Mouse (Mus musculus): Measurements from ENCODE around the gene Rnf214. TPM values are rescaled to one million over a fixed set of nuclear protein-coding genes. Genes with fewer than 3 reads are reported as not detected.
"Not testable (repeated sequence)": the region's sequence is repeated elsewhere in the genome, so short reads cannot be mapped to it uniquely, and the experiment has no call there.

Rnf214 gene
- polyA plus RNA-seq, 1 experiment from 2014 or later = 40.6 TPM

GRCm38 (mm10) chr9:45846891-45847460, 59.7 kb downstream of the Rnf214 start:
- Histone ChIP-seq H3K9me3 (no peaks in the 10 kb centered on the region), H3K27me3 (replicated peaks) (no peaks in the 10 kb centered on the region), H3K27ac (no peak overlapping the region; the same call in 1 of the 2 replicates), H3K4me1 (peaks cover 43% of the 10 kb centered on the region), H3K36me3 (no peaks in the 10 kb centered on the region), H3K4me3 (replicated peaks) (no peak overlapping the region), H3K4me2 (no peak overlapping the region), H3K9ac (no peak overlapping the region)
- WGBS = 83% methylated on average over 5 of the region's 5 CpGs
- ATAC-seq (ENCODE audit: insufficient read depth, low FRiP score, low read depth) = no peak

- not testable (repeated sequence) for H3K9ac ChIP-seq; H3K9me3 ChIP-seq; H3K27me3 ChIP-seq (replicated peaks); H3K27ac ChIP-seq; H3K4me2 ChIP-seq; ATAC-seq (ENCODE audit: insufficient read depth, low FRiP score, low read depth); H3K4me3 ChIP-seq (replicated peaks); H3K36me3 ChIP-seq
- H3K4me1 ChIP-seq = peaks cover 44% of the 10 kb centered on the region
- 67% methylated on average over 2 of the region's 2 CpGs for WGBS
These were observed 60.5 kb downstream of the Rnf214 start for GRCm38 (mm10) chr9:45846176-45846575.

- Histone ChIP-seq H3K9me3 (no peaks in the 10 kb centered on the region), H3K36me3 (no peaks in the 10 kb centered on the region), H3K9ac (no peak overlapping the region), H3K27me3 (replicated peaks) (no peaks in the 10 kb centered on the region), H3K4me2 (no peak overlapping the region), H3K4me1 (peaks cover 44% of the 10 kb centered on the region), H3K4me3 (replicated peaks) (no peak overlapping the region), H3K27ac (no peak overlapping the region)
- 84% methylated on average over 3 of the region's 3 CpGs for WGBS
- no peak for ATAC-seq (ENCODE audit: insufficient read depth, low FRiP score, low read depth)
These were observed 61.2 kb downstream of the Rnf214 start for GRCm38 (mm10) chr9:45845541-45845940.

GRCm38 (mm10) chr9:45843780-45844179, 62.9 kb downstream of the Rnf214 start:
- H3K9ac ChIP-seq = no peak overlapping the region
- H3K9me3 ChIP-seq = no peaks in the 10 kb centered on the region
- no peak overlapping the region for H3K4me2 ChIP-seq
- H3K36me3 ChIP-seq = no peaks in the 10 kb centered on the region
- peaks cover 40% of the 10 kb centered on the region for H3K4me1 ChIP-seq
- WGBS = 86% methylated on average over 1 of the region's 1 CpGs
- H3K4me3 ChIP-seq (replicated peaks) = no peak overlapping the region
- H3K27me3 ChIP-seq (replicated peaks) = no peaks in the 10 kb centered on the region
- ATAC-seq (ENCODE audit: insufficient read depth, low FRiP score, low read depth) = no peak
- no peak overlapping the region for H3K27ac ChIP-seq

GRCm38 (mm10) chr9:45843007-45843406, 63.7 kb downstream of the Rnf214 start:
- ATAC-seq (ENCODE audit: insufficient read depth, low FRiP score, low read depth) = no peak
- Histone ChIP-seq H3K4me3 (replicated peaks) (no peak overlapping the region), H3K36me3 (no peaks in the 10 kb centered on the region), H3K4me1 (peaks cover 36% of the 10 kb centered on the region), H3K27me3 (replicated peaks) (no peaks in the 10 kb centered on the region), H3K4me2 (no peak overlapping the region), H3K27ac (no peak overlapping the region), H3K9me3 (no peaks in the 10 kb centered on the region), H3K9ac (no peak overlapping the region)
- 71% methylated on average over 5 of the region's 5 CpGs for WGBS

- H3K4me2 ChIP-seq = peak overlapping the region; percentile 95; the same call in 1 of the 2 replicates
- H3K27ac ChIP-seq = no peak overlapping the region
- no peak overlapping the region for H3K9ac ChIP-seq
- H3K9me3 ChIP-seq = no peaks in the 10 kb centered on the region
- H3K4me3 ChIP-seq (replicated peaks) = no peak overlapping the region
- H3K27me3 ChIP-seq (replicated peaks) = no peaks in the 10 kb centered on the region
- 65% methylated on average over 6 of the region's 6 CpGs for WGBS
- no peak for ATAC-seq (ENCODE audit: insufficient read depth, low FRiP score, low read depth)
- peaks cover 29% of the 10 kb centered on the region for H3K4me1 ChIP-seq
- no peaks in the 10 kb centered on the region for H3K36me3 ChIP-seq
These were observed 65.3 kb downstream of the Rnf214 start for GRCm38 (mm10) chr9:45841458-45841857.

DNA sequence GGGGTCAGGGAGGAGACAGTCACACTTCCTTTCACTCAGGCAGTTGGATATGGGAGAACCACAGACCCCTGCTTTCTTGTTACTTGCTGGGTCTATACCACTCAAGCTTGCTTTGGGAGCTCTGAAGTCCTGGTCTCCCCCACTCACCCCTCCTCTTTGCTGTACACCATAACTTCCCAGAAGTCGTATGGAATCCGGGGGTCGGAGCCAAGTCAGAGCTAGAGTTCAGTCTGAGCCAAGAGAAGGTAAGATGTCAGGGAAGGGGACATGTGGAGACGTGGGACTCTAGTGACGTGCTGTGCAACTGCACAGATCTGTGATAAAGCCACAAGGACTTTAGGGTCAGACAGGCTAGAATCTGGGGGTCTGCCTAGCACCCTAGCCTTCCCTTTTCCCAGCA, 66.4 kb downstream of the Rnf214 start:
- Histone ChIP-seq H3K4me1 (peaks cover 29% of the 10 kb centered on the region), H3K9me3 (no peaks in the 10 kb centered on the region), H3K36me3 (no peaks in the 10 kb centered on the region), H3K4me2 (peak overlapping the region; percentile 95), H3K27me3 (replicated peaks) (no peaks in the 10 kb centered on the region), H3K4me3 (replicated peaks) (peak overlapping the region; percentile 84), H3K9ac (no peak overlapping the region; the same call in 1 of the 2 replicates), H3K27ac (no peak overlapping the region)
- WGBS = 51% methylated on average over 5 of the region's 5 CpGs
- no peak for ATAC-seq (ENCODE audit: insufficient read depth, low FRiP score, low read depth)

- H3K9ac ChIP-seq = no peak overlapping the region; the same call in 1 of the 2 replicates
- H3K9me3 ChIP-seq = no peaks in the 10 kb centered on the region
- no peak overlapping the region for H3K27ac ChIP-seq
- ATAC-seq (ENCODE audit: insufficient read depth, low FRiP score, low read depth) = no peak
- H3K36me3 ChIP-seq = no peaks in the 10 kb centered on the region
- 60% methylated on average over 7 of the region's 7 CpGs for WGBS
- H3K4me3 ChIP-seq (replicated peaks) = peak overlapping the region; percentile 84
- peaks cover 29% of the 10 kb centered on the region for H3K4me1 ChIP-seq
- no peaks in the 10 kb centered on the region for H3K27me3 ChIP-seq (replicated peaks)
- peak overlapping the region; percentile 95 for H3K4me2 ChIP-seq
These were observed 66.8 kb downstream of the Rnf214 start for GRCm38 (mm10) chr9:45839982-45840300.

GRCm38 (mm10) chr9:45839139-45839981, 67.4 kb downstream of the Rnf214 start:
- 7% methylated on average over 17 of the region's 17 CpGs for WGBS
- Histone ChIP-seq H3K36me3 (no peaks in the 10 kb centered on the region), H3K4me3 (replicated peaks) (peak overlapping the region; percentile 84), H3K9me3 (no peaks in the 10 kb centered on the region), H3K27ac (peak overlapping the region; percentile 51), H3K4me1 (peaks cover 29% of the 10 kb centered on the region), H3K9ac (peak overlapping the region; percentile 87), H3K27me3 (replicated peaks) (no peaks in the 10 kb centered on the region), H3K4me2 (peak overlapping the region; percentile 95)
- ATAC-seq (ENCODE audit: insufficient read depth, low FRiP score, low read depth) = peak; percentile 32; the same call in 1 of the 2 replicates

DNA sequence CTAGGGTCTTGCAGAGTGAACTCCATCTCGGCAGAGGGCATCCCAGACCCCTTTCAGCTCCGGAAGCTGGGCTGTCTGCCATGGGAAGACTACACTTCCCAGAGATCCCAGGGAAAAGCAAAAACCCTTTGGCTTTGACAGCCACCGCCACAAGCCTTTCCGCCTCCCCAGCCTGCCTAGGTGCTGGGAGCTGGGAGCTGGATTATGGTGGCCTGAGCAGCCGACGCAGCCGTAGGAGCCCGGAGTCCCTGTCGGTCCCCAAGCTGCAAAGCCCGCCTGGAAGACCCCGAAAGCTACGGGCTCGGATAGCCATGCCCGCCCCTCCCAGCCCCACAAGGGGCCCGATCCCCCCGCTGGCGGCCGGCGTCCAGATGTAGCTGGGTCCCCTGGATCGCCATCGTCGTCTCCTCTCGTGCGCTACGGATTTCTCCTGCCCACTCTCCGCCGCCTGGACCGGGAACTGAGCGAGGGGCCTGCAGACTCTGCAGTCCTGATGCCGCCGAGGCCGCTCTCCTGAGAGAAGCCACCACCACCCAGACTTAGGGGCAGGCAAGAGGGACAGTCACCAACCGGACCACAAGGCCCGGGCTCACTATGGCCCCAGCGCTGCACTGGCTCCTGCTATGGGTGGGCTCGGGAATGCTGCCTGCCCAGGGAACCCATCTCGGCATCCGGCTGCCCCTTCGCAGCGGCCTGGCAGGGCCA, 68.1 kb downstream of the Rnf214 start, which contains the start of gene Bace1:
Gene Bace1 (plus strand): TSS at position 147 of the 705 bp plus-strand sequence.
- H3K9ac ChIP-seq = peak within 1 kb of the TSS; percentile 87
- no peaks in the 10 kb centered on the region for H3K9me3 ChIP-seq
- under 1% methylated on average over 40 of the region's 40 CpGs for WGBS
- ATAC-seq (ENCODE audit: insufficient read depth, low FRiP score, low read depth) = peak; percentile 65
- peaks cover 29% of the 10 kb centered on the region for H3K4me1 ChIP-seq
- H3K27ac ChIP-seq = peak within 1 kb of the TSS; percentile 51
- peak within 1 kb of the TSS; percentile 95 for H3K4me2 ChIP-seq
- no peaks in the 10 kb centered on the region for H3K27me3 ChIP-seq (replicated peaks)
- H3K4me3 ChIP-seq (replicated peaks) = peak within 1 kb of the TSS; percentile 84
- H3K36me3 ChIP-seq = no peaks in the 10 kb centered on the region

DNA sequence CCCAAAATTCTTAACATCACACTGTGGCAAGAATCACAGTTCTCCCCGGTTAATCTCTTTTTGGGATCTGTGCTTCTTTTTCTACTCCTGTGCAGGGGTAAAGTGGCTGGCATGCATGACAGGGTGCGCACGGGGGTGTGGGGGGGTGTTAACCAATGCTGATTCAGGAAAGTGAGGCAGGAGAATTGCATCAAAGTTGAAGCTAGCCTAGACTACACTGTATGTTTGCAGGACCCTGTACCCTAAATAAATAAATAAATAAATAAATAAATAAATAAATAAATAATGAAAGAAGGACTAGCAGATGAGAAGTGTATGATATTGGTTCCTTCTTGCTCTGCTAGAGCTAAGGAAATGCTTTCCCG, 68.7 kb downstream of the Rnf214 start:
- 0 out of 2 replicates have a peak overlapping the region, but pooled peaks have one; percentile 51 for H3K27ac ChIP-seq
- H3K4me2 ChIP-seq = peak overlapping the region; percentile 95
- ATAC-seq (ENCODE audit: insufficient read depth, low FRiP score, low read depth) = peak; percentile 6; the same call in 1 of the 2 replicates
- H3K4me1 ChIP-seq = peaks cover 29% of the 10 kb centered on the region
- H3K4me3 ChIP-seq (replicated peaks) = peak overlapping the region; percentile 84
- H3K36me3 ChIP-seq = no peaks in the 10 kb centered on the region
- no peak overlapping the region for H3K9ac ChIP-seq
- WGBS = 28% methylated on average over 4 of the region's 4 CpGs
- no peaks in the 10 kb centered on the region for H3K27me3 ChIP-seq (replicated peaks)
- H3K9me3 ChIP-seq = no peaks in the 10 kb centered on the region

DNA sequence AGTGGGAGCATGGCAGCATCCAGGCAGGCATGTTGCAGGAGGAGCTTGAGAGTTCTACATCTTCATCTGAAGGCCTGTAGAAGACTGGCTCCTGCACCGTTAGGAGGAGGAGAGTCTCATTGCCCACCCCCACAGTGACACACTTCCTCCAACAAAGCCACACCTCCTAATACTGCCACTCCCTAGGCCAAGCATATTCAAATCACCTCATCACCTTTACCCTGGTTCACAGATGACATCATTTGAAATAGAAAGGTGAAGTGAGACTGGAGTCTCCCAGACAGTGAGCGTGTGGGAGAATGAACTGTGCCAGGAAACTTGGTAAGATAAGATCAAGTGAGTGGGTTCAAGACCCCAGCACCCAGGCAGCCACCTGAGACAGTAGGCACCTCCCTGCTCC, 73.2 kb downstream of the Rnf214 start:
- WGBS = 71% methylated on average over 2 of the region's 2 CpGs
- Histone ChIP-seq H3K36me3 (0 out of 2 replicates have a peak, but pooled peaks cover 3% of the 10 kb centered on the region), H3K27me3 (replicated peaks) (no peaks in the 10 kb centered on the region), H3K9ac (no peak overlapping the region), H3K9me3 (0 out of 2 replicates have a peak, but pooled peaks cover 3% of the 10 kb centered on the region), H3K4me2 (no peak overlapping the region), H3K4me3 (replicated peaks) (no peak overlapping the region), H3K4me1 (no peaks in the 10 kb centered on the region), H3K27ac (no peak overlapping the region)
- no peak for ATAC-seq (ENCODE audit: insufficient read depth, low FRiP score, low read depth)
